Mouse (Mus musculus) adrenal gland (tissue): ENCODE measurements around the gene Zscan4-ps1.
"Not testable (repeated sequence)": the region's sequence is repeated elsewhere in the genome, so short reads cannot be mapped to it uniquely, and the experiment has no call there.

ENCODE experiments used
- intact Hi-C: fragments of 180-260 bp; cut with DNase I; formaldehyde crosslinking; loops from one replicate; pipeline ENCODE4 v1.15.1; 2025
- long read RNA-seq, 2 experiments: library from polyadenylated mRNA; unstranded; transcript quantifications; one replicate each; pipeline ENCODE4 v2.0.0; 2020; ENCODE audit warnings: borderline replicate concordance in 1 of 2; ENCODE audit not compliant: insufficient replicate concordance in 1 of 2

Zscan4-ps1 gene
- long read RNA-seq, experiment 1, result 0 reads
- long read RNA-seq, experiment 2, result 0 reads

DNA sequence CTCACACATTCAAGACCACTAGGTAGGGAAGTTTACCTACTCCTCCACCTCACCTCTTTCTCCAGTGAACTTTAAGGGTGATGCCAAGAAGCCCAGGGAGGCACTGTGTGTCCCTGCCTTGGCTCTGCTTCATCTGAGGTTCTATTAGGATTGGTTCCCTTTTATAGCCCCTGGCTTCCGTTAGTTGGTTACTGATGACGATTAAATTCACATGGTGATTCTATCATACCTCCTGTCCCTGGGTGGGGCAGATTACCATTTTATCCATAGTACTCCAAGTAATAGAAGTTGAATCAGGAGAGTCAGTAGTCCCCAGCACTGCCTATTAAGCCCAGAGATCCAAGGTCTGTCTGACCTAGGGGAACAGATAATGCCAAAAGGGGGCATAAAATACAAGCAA, at the start of gene Zscan4-ps1:
Gene Zscan4-ps1, minus strand, starts transcription at position 101 of the 400 bp plus-strand sequence.
- intact Hi-C loops, result not testable (repeated sequence)
